Mouse (Mus musculus) inflammation-experienced regulatory T-cells, adult 6 months (primary cell): ENCODE results near the gene Rtn4. TPM values are rescaled to one million over a fixed set of nuclear protein-coding genes. Genes with fewer than 3 reads are reported as not detected.

Experiments
- ATAC-seq: one replicate; pipeline ENCODE4 v1.8.0; 2017
- polyA plus RNA-seq, 3 experiments: library from polyadenylated mRNA; unstranded; fragments of 100-300 nt; shearing (Covaris generic); gene quantifications; one replicate each; pipeline ENCODE4 v1.2.1; 2017

Rtn4 gene
- polyA plus RNA-seq, 3 experiments from 2014 or later, result 16.3 to 26.1 (median 25.6) TPM

GRCm38 (mm10) chr11:29765063-29765462 is 72.3 kb downstream of the Rtn4 start:
- no peak for ATAC-seq

DNA sequence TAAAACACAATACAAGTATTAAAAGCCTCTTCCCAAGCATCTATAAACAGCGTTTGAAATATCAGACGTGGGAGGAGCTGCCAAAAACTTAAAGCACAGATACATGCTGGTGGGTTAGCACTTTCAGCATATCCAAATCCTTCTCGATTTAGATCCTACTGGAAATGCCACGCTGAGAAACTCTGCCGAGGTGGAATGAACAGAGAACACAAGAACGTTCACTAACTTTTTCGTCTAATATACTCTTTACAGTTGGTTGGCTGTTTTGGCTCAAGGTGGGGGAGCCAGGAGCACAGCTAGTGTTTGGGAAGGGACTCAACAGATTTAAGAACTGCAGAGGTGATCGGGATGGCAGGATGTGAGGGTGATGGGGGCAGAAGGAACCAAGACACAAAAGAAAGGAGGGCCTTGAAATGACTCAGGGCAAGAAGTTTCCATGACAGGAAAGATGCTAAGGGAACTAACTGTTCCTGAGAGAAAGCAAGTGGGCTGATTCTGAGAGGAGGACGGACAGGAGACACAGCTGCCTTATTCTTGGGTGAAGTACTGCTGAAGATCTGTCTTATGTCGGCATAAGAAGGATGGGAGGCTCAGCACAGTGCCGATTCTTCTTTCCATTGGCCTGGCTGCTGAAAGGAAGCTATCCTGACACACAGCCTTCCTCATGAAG is 73.7 kb downstream of the Rtn4 start:
- ATAC-seq, result no peak

DNA sequence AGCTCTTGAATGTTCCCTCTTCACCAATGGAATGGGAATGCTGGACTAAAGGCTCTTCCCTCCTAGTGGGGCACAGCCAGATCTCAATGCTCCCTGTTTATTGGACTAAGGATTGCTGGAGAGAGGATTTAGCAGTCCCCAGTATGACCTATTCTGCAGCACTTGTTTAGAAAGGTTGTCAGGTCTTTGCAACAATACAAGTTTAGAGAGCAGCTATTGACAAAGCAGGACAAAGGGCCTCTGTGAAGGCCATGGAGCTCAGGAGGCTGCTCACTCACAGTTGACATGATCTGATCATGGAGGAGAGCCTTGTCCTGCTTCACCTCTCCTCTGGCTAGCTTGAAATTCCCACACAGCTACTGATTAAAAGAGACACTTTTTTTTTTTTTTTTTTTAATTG is 75.8 kb downstream of the Rtn4 start:
- no peak for ATAC-seq

DNA sequence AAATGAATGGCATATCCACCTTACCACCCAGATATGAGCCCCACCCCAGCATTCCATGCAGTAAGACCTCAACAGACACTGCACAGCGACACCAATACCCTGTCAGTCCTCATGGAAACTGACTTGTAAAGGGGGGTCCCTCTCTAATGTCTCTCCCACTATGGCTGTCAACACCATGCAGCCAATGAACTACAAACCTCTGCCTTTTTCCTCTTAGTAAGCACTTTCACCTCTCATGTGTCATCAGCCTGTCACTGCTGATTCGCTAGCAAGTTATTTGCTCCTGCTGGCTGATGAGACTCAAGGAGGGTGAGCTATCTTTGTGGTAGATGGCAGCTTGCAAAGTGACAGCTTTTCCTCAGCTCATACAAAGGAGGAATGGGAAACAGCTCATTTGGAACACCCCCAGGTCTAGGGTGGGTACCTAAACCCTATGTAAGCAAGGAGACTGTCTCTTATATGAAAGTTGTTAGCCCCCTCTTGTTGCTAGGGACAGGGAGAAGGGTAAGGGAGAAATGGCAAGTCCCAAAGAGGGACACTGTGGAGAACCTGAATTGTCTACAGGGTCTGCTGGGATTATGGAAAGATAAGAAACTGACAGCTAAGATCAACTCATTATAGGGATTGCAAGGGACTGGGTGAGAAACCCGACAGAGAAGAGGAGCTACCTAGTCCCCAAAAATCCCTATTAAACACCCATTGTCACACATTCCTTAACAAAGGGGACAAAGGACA is 78.1 kb downstream of the Rtn4 start:
- no peak for ATAC-seq

DNA sequence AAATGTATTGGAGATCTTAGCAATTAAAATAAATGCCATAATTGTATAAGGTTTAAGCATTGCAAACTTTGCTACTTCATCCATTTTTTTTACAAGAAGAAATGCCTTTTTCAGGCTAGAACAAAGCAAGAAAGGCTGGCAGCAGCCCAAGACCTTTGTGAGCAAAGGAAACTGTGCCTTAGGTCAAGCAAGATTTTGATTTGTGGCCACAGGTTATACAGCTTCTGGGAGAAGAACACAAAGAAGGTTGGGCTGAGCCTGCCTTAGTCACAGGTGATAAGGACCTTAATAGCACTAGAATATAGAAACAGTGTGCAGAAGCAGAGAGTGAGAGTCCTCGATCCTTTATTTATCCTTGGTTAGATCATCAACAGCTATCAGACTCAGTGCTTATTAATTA is 79.5 kb downstream of the Rtn4 start:
- ATAC-seq, result no peak

DNA sequence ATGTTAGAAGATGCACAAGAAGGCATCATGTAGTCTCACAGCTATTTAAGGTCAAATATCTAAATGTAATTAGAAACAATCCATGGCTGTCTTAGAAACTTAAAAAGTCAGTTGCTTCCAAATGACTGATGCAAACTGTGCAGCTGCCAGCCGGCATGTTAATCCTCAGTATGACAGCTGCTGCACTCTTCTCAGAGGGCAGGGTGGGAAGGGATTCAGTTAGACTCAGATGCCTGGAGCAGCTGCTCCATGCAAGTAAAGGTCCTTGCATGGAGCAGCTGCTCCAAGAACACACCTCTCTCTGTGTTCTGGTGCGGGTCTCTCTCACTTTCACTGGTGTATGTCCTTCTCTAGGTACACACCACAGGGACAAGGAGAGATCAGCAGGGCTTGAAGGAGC is 81.5 kb downstream of the Rtn4 start:
- ATAC-seq, result no peak

DNA sequence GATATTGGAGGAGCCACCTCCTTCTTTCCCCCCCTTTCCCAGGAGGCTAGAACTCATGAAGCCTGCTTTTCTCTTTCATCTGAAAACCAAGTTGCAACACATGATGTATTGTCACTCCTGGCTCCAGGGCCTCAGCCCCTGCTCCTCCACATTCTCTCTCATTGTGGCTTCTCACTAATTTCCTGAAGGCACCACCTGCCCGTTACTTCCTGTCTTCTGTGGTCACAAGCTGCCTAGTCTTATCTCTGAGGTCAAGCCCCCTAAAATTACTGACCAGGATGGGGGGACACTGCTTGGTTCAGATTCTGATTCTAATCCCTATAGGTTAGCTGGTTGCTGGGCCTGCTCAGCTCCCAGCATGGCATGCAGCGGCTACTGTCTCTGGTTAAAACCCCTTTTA is 82.0 kb downstream of the Rtn4 start:
- no peak for ATAC-seq

- no peak for ATAC-seq
These were observed 85.2 kb downstream of the Rtn4 start for GRCm38 (mm10) chr11:29777964-29778363.

GRCm38 (mm10) chr11:29778936-29779335 is 86.2 kb downstream of the Rtn4 start:
- no peak for ATAC-seq

DNA sequence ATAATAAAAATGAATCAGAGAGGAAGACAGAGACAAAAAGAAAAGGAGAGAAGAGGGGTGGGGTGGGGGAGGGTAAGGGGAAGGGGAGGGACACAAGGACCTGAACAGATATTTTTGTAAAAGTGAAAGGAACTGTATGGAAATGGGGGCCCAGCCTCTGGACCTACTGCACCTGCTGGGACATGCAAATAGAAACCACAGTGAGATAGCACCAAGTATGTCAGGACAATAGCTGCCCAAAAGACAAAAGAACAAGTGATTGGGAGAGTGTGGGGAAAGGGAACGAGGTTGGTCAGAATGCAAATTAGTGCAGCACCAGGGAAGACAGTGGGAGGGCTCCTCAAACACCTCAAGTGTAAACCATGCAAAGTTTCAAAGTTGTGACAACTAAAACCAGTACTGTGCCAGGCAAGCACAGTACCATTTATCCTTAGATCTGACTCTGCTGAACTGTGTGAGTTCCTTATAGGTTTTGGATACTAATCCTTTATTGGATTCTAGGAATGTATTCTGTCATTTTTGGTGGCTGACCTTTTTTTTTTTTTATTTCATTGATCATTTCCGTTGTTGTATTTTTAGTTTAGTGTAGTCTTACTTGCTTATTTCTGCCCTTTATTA is 86.8 kb downstream of the Rtn4 start:
- no peak for ATAC-seq

DNA sequence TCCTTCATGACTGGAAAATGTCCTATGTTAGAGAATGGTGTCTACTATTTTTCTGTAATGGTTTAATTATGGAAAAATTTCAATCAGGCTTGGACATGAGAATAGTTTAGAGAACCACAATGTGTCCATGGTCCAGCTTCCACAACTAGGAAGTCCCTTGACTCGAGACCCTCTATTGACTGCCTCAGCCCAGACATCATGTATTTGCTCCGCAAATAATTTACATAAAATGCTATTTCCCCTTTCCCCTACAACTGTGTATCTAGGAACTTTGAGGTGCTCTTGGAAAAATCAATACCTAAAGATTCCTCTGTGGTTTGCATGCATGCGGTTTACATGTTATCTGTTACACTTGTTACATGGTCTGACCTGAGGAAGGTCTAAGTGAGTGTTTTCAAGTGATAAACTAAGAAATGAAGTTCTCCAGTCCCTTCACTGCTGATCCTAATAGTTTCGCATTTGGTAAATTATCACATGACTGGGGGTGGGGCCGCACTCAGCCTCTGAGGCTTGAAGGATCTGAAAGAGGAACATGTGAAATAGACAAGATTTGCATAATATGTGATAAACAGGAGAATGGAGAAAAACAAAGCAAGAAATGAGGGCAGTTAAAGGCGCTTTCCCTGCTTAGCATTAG is 94.0 kb downstream of the Rtn4 start:
- ATAC-seq, result no peak

DNA sequence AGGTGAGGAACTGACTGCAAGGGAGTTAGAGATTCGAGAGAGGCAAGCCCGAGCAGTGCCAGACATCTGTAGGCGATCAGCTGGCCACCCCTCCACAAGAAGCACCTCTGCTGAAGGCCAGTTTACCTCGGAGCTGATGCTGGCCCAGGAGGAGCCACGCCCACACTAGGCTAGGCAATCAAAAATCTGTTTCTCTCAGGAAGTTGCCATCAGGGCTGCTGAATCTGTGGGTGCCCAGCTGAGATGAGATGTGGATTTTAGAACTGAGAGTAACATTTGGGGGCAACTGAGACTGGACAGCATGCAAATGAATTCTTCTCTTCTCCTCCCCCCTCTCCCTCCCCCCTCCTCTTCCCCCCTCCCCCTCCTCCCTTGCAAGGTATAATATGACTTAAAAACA is 94.7 kb downstream of the Rtn4 start:
- no peak for ATAC-seq

DNA sequence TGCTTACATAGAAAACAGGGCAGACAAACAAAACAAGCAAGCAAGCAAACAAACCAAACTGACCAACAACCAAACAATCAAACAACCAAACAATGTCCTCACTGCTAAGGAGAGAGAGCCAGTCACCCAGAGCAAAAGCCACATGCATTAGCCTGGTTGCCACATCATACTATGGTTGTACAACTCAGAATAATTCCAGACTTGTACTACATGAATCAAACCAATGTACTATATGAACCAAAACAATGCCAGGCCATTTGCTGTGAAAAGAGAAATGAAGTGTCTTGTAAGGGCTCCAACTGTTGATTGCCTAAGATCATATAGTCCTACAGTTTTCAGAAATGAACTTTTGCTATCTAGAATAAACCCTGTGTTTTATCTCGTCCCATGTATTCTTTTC is 95.8 kb downstream of the Rtn4 start:
- no peak for ATAC-seq

DNA sequence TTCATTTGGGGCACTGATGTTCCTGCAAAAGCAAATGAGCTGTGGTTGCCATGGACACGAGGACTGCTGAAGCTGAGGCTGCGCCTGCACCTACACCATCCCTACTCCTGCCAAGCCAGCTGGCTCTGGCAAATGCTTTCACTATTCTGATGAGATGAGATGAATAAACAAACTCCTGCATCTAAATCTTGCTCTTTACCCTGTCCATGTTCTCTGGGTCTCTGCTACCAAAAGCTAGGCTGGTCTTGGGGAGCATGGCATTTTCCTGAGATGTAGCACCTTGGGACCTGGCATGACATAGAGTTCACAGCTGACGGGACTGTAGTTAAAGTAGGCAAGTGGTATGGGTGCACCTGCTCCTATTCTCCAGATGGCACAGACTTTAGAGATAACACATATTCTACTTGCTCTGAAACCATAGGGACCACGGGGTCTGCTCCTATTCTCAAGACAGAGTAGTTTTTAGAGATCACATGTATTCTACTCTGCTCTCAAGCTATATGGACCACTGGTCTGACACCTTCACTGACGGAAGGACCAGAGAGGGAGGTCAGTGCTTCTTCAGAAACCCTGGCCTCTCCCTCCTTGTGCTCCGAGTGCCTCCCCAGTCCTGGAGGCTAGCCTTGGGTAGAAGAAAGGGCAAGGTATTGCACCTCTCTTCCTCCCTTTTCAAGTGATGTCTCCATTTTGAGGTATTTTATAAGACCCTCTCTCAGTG is 96.3 kb downstream of the Rtn4 start:
- no peak for ATAC-seq

- ATAC-seq, result no peak
These were observed 98.0 kb downstream of the Rtn4 start for GRCm38 (mm10) chr11:29790796-29791195.

Other genes starting within 250 kb of the Rtn4 start
- 10 to 100 TPM; 41.2 to 47.8 (median 47.3) TPM for gene Prorsd1, start 177.9 kb upstream of the Rtn4 start, polyA plus RNA-seq
- 10 to 100 TPM; 54.9 to 68.0 (median 59.2) TPM for gene Mtif2, start 166.5 kb upstream of the Rtn4 start, polyA plus RNA-seq
- gene Clhc1, start 145.0 kb upstream of the Rtn4 start, polyA plus RNA-seq, result 1 to 10 TPM in 2 of 3 experiments, under 1 TPM in 1; 0.69 to 1.8 (median 1.4) TPM
- 1,000 to 10,000 TPM in 2 of 3 experiments, 100 to 1,000 TPM in 1; 892 to 1,752 (median 1,284) TPM for gene Rps27a, start 144.8 kb upstream of the Rtn4 start, polyA plus RNA-seq
- under 1 TPM in 1 of 3 experiments, not detected in 2; 0.23 TPM for gene 4931440F15Rik, start 132.7 kb downstream of the Rtn4 start, polyA plus RNA-seq